Mouse (Mus musculus): ENCODE data around the gene Lsm14b.

DNA sequence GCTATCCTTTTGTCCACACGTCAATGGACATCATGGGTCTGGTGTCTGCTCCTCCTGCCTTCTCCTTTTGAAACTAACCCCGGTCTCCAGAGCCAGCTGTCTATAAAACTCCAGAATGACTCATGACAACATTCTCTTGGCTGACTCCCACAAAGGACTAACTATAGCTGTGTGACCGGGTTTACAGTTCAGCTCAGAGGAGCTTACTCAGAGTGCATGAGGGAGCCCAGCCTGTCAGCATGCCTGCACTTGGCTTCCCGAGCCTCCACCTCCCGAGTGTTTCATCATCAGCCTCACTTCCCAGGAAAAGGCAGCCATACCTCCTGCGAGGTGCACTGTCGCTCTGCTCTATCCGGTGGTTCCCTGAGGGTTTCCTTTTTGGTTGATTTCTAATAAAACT is 45.0 kb upstream of the Lsm14b start:
- TF ChIP-seq MAFK (IDR thresholded peaks at IDR 0.05; ENCODE audit: insufficient replicate concordance, low read length) (no peak), CTCF (conservative IDR thresholded peaks at IDR 0.05 in 1 of 2, IDR thresholded peaks at IDR 0.05 in 1 of 2; ENCODE audit: low read depth in 2 of 2, low read length in 2 of 2) (no peak), POLR2A (IDR thresholded peaks at IDR 0.05; ENCODE audit: low read depth, low read length) (no peak), JUND (conservative IDR thresholded peaks at IDR 0.05; ENCODE audit: low read depth, low read length) (no peak), CHD2 (IDR thresholded peaks at IDR 0.05; ENCODE audit: low read length) (no peak), EP300 (IDR thresholded peaks at IDR 0.05; ENCODE audit: low read length) (no peak), ZMIZ1 (IDR thresholded peaks at IDR 0.05; ENCODE audit: low read depth, low read length) (no peak), SMC3 (IDR thresholded peaks at IDR 0.05; ENCODE audit: low read depth, low read length) (no peak), BHLHE40 (IDR thresholded peaks at IDR 0.05; ENCODE audit: low read depth, low read length) (no peak)
